Mouse (Mus musculus) kidney, postnatal 36 days (tissue): ENCODE data around the gene Gtf2ird1.
"Not testable (repeated sequence)": the region's sequence is repeated elsewhere in the genome, so short reads cannot be mapped to it uniquely, and the experiment has no call there.

Experiments
- DNase-seq, 2 experiments: peaks; one replicate each; pipeline ENCODE4 v3.0.0; 2021 to 2022; ENCODE audit warnings: mixed read lengths in 2 of 2

Gene Gtf2ird1

GRCm38 (mm10) chr5:134341721-134342120 is 114.8 kb downstream of the Gtf2ird1 start:
- no peak for DNase-seq

GRCm38 (mm10) chr5:134341321-134341720 is 115.2 kb downstream of the Gtf2ird1 start:
- DNase-seq, result peak; percentile 22 to 56

- DNase-seq, result peak; percentile 46 to 64
These were observed 116.4 kb downstream of the Gtf2ird1 start for GRCm38 (mm10) chr5:134340101-134340522.

GRCm38 (mm10) chr5:134337012-134337411 is 119.5 kb downstream of the Gtf2ird1 start:
- DNase-seq, result not testable (repeated sequence)

- peak in 1 of 2 experiments; percentile 51 for DNase-seq
These were observed 123.8 kb downstream of the Gtf2ird1 start for GRCm38 (mm10) chr5:134332743-134333142.

- DNase-seq, result no peak
These were observed 126.4 kb downstream of the Gtf2ird1 start for GRCm38 (mm10) chr5:134330082-134330481.

- DNase-seq, result no peak
These were observed 127.2 kb downstream of the Gtf2ird1 start for GRCm38 (mm10) chr5:134329311-134329710.

GRCm38 (mm10) chr5:134328482-134329001 is 128.0 kb downstream of the Gtf2ird1 start:
- DNase-seq, result no peak

GRCm38 (mm10) chr5:134325856-134326566 is 130.5 kb downstream of the Gtf2ird1 start:
- DNase-seq, result no peak

GRCm38 (mm10) chr5:134323869-134324268 is 132.6 kb downstream of the Gtf2ird1 start:
- no peak for DNase-seq

GRCm38 (mm10) chr5:134323311-134323710 is 133.2 kb downstream of the Gtf2ird1 start:
- no peak for DNase-seq

- DNase-seq, result no peak
These were observed 134.2 kb downstream of the Gtf2ird1 start for GRCm38 (mm10) chr5:134322355-134322754.

- no peak for DNase-seq
These were observed 134.8 kb downstream of the Gtf2ird1 start for GRCm38 (mm10) chr5:134321699-134322098.

GRCm38 (mm10) chr5:134318903-134319302 is 137.6 kb downstream of the Gtf2ird1 start:
- DNase-seq, result no peak

GRCm38 (mm10) chr5:134316721-134317120 is 139.8 kb downstream of the Gtf2ird1 start:
- DNase-seq, result peak; percentile 67 to 74

GRCm38 (mm10) chr5:134315623-134316350 is 140.7 kb downstream of the Gtf2ird1 start:
- peak; percentile 73 to 85 for DNase-seq

- peak; percentile 96 to 98 for DNase-seq
These were observed 141.6 kb downstream of the Gtf2ird1 start, which contains the start of gene Gtf2i for GRCm38 (mm10) chr5:134314688-134315622. Gene Gtf2i, minus strand, starts transcription at chr5:134314760.

- DNase-seq, result no peak
These were observed 142.3 kb downstream of the Gtf2ird1 start for GRCm38 (mm10) chr5:134314068-134314674.

GRCm38 (mm10) chr5:134313451-134314067 is 143.0 kb downstream of the Gtf2ird1 start:
- DNase-seq, result peak; percentile 98 to 99

- peak in 1 of 2 experiments; percentile 55 for DNase-seq
These were observed 143.6 kb downstream of the Gtf2ird1 start for GRCm38 (mm10) chr5:134312691-134313450.
